Mouse (Mus musculus) brain, adult 2 months (tissue): ENCODE measurements at regions not wholly inside any gene's neighbourhood (a gene's known extent, or its start where the extent isn't known, plus 50 kb on each side); places are given as distances from the start of the nearest gene placed in this dataset.

Source experiments
- DNase-seq: peaks from one replicate; pipeline ENCODE4 v3.0.0; 2011; ENCODE audit warnings: low read depth, low spot score

DNA sequence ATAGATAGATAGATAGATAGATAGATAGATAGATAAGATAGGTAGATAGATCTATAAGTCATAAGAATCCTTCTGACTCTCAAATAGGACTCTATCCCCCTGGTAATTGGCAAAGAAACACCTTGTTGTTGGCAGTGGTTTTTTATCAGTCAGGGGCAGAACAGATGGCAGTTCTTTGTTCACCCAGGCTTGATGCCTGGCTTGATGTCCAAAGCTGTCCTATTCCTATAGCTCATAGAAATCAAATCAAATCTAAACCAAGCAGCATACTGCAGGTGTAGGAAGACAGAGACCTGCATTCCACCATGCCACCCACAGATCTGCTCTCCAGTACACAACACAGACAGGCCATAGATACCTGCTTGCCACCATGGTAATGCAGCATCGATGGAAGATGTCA is 180.3 kb upstream of the Dusp21 start:
- DNase-seq: peak; percentile 66

GRCm38 (mm10) chrX:18014361-18014760 is 131.3 kb upstream of the Dusp21 start:
- no peak for DNase-seq

DNA sequence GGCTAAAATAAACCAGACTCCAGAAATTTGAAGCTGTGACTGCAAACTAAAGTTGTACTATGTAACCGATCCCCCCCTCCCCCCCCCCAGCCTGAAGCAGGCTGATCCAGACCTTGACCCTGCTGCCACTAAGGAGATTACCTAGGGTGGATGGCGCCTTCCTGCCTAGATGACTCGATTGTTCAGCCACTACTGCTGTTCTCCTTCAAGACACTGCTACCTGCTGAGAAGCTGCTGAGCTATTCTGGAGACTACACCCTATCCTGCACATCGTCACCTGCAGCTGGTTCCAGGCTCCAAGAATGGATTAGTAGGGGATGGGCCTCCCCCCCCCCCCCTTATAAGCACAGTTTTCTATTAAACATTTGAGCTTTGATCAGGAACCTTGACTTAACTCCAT is 97.0 kb upstream of the Dusp21 start:
- no peak for DNase-seq

GRCm38 (mm10) chrX:18081449-18081848 is 64.2 kb upstream of the Dusp21 start:
- DNase-seq: peak; percentile 45

GRCm38 (mm10) chrX:18093274-18093673 is 52.4 kb upstream of the Dusp21 start:
- no peak for DNase-seq
